Mouse (Mus musculus) right cerebral cortex, postnatal 25 days (tissue): ENCODE measurements around the gene Lysmd1.
"Not testable (repeated sequence)": the region's sequence is repeated elsewhere in the genome, so short reads cannot be mapped to it uniquely, and the experiment has no call there.

Experiments
- DNase-seq: peaks from one replicate; pipeline ENCODE4 v3.0.0; 2022

Gene Lysmd1

DNA sequence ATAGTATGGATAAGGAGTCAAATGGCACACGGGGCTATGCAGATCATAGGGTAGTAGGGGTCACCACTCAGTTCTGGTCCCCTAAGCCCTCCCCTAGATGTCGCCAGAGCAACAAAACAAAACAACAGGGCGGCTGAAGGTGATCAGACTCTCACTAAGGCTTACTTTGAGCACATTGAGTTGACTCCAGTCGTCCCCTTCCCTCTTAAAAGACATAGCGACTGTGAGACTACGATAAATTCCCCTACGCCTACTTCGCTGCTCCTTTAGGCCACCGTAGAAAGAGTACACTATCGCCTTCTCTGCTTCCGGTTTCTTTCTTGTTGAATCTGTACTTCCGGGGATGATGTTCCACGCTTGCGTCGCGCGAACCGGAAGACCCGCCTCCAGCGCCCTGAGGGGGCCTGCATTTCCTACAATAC lies at the start of gene Lysmd1, which contains the start of gene Scnm1:
Lysmd1 (plus strand) TSS at position 409 of the 422 bp plus-strand sequence.
Scnm1 (minus strand) TSS at position 332 of the 422 bp plus-strand sequence.
- peak; percentile 89 for DNase-seq

DNA sequence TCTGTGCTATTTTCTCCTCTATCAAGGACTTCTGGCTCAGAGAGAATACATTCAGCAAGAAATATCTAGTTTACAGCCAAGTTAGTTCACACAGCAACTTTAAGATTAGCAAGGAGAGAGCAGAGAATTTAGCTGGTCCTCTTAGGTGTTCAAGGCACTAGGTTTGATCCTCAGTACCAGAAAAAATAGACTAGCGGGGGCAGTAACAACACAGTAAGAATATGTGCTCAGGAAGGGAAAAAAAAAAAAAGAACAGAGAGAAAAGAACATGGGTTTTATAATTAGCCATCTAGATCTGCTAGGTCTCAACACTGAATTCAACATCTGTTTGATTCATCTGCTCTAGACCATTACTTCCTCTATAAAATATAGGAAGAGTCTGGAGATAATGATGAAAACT lies 45.8 kb upstream of the Lysmd1 start:
- DNase-seq: no peak

DNA sequence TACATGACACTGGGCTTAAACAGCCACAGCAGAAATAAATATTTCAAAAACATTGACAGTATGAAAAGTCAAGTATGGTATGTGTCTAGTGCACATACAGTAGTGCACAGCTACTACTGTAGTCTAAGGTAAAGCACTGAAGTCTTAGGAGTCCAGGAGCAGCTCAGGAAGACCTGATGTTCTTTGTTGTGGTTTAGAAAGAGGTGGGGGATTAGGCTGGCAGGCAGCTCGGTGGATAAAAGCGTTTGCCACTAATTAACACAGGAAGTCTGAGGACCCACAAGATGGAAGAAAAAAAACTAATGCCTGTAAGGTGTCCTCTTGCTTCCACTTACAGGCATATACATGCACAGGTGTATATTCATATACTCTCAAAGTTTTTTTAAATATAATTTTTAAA lies 33.0 kb upstream of the Lysmd1 start:
- DNase-seq: no peak

DNA sequence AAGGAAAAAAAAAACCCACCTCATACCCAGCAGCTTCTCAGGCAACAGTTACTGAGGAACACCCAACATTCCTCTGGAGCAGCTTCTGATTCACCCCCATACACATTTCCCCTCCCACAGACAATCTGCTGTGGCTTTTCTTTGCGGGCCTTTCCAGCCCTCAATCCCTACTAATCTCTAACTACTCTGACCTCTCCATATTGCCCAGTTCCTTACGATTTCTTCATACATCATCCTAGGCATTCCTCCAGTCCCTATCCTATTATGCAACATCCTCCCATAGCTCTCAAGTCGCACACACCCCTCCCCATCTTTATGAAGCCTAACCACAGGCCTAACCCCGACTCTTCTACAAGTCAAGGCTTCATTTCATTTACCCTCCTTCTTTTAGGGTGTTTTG lies 28.8 kb upstream of the Lysmd1 start:
- DNase-seq: peak; percentile 59

DNA sequence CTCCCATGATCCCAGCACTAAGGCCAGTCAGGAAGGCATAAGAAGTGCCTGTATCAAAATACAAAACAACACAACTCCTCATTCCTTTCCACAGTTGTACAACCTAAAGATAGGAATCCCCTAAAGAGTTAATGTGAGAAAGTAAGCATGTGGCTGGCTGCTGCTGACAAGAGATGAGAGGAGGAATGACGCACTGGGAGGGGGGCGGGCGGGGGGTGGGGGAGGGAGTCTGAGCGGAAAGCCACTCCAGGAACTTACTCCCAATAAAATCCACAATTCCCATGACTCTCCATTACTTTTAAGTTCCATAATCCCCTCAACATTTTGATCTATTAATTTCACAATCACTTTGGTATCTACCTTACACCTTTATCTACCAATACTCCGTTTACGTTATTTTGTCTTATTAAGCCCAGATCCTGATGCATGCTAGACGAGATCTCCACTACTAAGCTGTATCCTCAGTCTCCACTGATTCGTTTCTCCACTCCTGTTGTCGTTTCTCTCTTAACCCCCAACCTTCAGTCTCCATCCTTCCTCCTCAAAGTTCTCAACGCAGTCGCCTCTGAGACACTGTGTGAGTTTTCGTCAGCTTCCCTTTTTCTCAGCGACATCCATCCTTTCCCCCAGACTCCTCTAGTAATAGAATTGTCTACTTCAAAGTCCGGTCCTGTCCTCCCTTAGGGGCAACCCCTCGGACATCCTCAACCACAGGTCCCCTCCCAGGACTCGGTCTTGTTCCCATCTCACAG lies 28.1 kb upstream of the Lysmd1 start:
- no peak for DNase-seq

DNA sequence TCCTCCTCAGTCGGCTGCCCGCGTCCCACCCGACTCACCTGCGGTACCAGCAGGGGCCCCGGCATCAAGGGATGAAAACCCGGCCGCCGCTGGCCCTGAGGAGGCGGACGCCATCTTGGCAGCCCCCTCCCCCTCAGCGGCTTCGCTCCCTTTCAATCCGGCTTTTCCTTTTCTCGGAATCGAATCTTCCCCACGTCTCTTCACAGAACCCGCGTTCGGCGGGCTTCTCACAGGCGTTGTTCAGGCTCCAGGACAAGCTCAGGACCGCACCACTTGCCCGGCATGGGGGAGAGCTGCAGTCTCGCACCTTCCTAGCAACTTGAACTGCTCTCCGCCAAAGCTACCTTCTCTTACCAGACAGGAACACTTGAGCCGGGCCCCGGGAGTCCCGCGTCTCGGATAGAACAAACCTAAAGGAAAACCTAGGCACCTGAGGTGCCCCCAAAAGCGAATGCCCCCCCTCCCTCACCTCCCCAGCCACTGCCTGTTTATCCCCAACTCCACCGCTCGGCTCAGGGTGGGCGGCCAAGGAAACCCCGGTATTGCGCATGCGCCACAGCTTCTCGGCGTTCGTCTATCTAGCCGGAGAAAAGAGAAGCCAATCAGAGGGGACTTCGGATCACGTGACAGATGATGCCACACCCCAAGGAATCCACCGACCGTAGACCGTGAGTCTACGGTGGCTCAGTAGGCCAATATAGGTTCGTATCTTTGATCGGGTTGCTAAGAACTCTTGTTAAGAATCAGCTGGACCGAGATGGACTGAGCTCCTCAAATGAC lies 27.4 kb upstream of the Lysmd1 start, which contains the start of gene Pip5k1a:
Pip5k1a (minus strand) TSS at position 593 of the 780 bp plus-strand sequence.
- DNase-seq: peak; percentile 96

DNA sequence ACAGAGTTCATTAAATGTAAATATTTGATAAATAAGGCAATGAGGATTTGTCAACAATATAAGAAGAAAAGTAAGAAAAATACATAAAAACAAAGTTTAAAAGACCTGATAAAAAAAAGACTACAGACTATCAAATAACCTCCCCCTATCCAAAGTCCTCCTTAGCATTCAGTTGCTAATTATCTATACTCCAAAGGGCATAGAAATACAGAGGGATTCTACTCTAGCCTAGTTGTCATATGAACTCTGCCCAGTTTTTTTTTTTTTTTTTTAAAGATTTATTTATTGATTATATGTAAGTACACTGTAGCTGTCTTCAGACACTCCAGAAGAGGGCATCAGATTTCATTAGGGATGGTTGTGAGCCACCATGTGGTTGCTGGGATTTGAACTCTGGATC lies 26.6 kb upstream of the Lysmd1 start:
- DNase-seq: not testable (repeated sequence)

DNA sequence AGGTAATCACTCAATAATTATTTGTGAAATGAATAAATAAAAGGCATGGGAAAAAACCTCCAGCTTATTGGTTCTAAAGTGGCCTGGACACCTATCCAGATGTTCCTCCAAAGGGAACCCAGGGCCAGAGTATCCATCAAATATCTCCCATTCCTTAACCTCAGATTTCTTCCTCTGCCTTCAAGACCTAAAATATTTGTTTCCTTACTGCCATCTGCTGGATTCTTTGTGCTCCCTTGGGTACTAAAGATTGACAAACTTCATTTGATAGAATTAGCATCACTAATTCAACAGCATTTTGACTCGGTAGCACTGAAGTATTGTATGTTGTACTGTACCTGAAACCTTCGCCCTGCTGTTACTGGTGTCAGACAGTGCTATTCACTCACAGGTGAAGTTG lies 26.0 kb upstream of the Lysmd1 start:
- no peak for DNase-seq

DNA sequence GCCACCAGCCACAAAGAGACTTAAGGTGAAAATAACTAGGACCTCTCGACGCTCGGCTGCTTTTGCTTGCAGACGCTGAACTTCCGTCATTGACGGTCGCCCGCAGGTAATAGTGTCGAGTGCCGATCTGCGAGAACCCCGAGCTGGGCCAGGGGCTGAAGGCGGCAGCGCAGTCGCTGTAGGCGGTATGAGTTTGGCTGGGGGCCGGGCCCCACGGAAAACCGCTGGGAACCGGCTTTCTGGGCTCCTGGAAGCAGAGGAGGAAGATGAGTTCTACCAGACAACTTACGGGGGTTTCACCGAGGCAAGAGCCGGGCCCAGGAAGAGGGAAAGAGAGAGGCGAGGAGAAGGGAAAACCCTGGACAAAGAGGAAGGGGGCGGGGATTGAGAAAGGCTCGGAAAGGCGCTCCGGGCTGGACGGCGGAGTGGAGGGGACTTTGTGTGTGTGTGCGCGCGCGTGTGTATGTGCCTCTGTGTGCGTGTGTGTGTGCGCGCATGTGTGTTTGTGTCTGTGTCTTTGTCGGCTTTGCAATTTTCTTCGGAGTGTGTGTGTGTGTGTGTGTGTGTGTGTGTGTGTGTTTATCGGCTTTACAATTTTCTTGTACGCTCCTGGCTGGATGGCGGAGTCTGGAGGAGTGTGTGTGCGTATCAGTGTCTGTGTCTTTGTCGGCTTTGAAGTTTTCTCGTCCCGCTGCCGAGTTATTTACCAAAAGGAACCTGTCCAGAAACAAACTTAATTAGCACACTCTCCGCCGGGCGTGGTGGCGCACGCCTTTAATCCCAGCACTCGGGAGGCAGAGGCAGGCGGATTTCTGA lies 22.8 kb upstream of the Lysmd1 start, which contains the start of gene Vps72:
Vps72 (plus strand) TSS at position 112 of the 816 bp plus-strand sequence.
- peak; percentile 91 for DNase-seq

DNA sequence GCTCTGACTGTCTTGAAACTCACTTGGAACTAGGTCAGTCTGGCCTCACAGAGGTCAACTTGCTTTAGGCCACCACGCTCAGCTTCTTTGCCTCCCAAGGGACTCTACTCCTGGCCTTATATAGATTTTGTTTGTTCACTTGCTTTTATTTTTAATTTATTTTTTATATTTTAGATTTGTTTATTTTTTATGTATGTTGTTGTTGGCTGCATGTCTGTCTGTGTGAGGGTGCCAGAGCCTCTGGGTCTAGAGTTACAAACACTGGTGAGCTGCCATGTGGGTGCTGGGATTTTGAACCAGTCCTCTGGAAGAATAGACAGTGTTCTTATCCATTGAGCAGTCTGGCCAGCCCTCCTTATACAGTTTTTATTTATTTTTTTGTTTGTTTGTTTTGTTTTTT lies 21.1 kb upstream of the Lysmd1 start:
- no peak for DNase-seq

DNA sequence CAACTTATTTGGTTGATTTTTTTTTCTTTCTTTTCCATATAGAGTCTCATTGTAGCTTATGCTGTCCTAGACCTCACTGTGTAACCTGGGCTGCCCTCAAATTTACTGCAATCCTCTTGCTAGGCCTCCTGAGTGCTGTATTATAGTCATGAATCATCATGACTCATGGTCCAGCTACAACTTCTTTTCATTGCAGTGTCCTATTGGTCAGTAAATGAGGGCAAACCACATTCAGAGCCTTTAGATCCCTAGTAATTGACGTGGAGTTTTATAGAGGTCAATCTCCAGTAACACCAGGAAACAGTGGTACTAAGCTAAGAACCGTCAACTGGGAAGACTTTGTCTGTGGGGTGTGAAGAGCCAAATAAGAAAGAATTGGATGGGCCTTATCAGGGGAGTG lies 16.1 kb upstream of the Lysmd1 start:
- DNase-seq: no peak

DNA sequence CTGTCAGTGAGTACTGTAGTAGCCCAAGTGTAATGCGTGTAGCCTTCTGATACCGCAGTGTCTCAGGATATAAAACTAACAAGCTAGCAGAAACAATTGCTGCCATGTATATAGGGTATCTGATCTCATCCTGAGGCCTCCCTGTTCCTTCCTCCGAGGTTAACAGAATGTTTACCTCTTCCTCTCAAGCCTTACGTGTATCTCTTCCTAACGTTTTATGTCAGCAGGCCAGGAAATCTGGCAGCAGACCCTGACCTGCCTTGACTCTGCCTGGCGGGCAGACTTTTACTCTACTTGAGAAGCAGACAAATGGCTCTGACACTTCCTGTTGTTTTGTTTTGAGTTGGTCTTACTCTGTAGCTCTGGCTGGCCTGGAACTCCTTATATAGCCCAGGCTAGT lies 12.3 kb upstream of the Lysmd1 start:
- DNase-seq: no peak

DNA sequence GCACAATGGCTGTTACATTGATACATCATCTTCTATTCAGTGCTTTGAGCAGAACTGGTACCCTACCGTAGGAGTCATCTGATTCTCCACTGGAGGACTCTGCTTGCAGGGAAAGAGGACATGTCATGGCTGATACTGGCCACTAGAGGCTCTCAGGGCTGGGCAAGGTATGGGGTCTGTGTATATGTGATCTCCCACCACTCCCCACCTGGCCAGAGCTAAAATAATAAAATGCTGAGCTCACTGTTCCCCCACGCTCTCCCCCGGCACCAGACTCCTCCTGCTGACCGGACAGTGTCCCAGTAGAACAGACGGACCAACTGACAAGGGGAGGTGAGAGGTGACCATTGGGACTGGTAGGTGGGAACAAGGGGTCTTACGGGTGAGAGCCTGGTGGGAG lies 9.6 kb upstream of the Lysmd1 start, which contains the start of gene Tmod4:
Tmod4 (plus strand) TSS at position 231 of the 400 bp plus-strand sequence.
- no peak for DNase-seq

DNA sequence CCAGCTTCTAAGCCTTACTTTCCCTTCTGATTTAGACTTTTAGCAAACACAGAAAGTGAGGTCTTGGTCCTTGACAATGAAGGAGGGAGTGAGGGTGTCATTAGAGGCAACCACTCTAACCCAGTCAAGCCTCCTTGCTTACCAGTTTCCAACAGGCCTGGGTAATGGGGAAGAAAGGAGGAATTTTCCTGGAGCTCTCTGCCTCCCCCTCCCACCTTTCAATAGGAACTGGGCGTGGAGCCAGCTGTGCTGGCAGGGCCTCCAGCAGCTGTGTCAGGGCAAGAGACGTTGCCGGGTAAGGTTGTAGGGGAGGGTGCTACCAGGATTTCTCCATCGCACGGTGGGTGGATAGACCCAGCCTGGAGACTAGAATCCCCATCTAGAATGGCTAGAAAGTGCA lies 8.9 kb upstream of the Lysmd1 start:
- DNase-seq: no peak

DNA sequence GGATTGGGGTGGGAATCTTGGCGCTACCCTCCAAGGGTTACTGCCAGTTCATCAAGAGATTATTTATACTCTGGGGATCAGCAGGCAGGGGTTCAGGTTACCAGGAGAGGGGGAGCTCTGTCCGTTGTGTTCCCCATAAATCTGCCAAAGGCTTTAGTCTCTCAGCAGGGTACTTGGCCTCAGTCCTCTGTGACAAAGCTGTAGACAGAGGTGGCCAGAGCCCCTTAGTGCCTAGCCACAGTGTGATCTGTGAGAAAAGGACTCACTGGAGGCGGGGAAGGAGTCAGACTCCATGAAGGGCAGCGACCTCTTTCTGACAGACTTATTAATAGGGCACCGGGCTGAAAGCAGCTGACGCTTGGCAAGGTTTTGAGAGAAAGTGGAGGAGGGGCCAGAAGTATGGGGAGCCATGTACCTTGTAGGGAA lies 4.6 kb upstream of the Lysmd1 start:
- DNase-seq: no peak

DNA sequence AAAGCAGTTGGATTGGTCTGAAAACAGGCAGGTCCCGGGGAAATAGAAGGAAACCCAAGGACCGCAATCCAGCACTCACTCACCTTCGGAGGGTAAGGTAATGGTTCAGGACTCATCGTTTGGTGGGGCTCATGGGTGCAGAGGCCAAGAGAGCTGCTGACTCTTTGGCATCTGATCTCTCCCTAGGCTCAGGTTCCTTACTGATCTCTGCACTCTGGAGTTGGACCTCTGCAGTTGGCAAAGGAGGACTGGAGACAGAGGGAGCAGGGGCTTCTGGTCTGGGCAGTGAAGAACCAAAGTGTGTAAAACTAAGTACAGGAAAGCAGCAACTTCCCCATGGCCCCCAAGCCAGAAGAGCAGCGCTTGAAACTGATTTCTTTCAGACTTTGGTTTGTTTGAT lies 3.8 kb upstream of the Lysmd1 start:
- DNase-seq: no peak

DNA sequence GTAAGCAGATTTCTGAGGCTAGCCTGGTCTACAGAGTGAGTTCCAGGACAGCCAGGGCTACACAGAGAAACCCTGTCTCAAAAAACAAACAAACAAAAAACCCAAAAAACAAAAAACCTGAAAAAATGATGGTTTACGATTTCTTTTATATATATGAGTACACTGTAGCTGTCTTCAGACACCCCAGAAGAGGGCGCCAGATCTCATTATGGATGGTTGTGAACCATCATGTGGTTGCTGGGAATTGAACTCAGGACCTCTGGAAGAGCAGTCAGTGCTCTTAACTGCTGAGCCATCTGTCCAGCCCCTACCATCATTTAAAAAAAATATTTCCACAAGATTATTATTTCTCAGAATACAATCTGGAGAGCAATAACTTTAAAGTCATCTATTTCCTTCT lies 1.5 kb upstream of the Lysmd1 start:
- DNase-seq: not testable (repeated sequence)

DNA sequence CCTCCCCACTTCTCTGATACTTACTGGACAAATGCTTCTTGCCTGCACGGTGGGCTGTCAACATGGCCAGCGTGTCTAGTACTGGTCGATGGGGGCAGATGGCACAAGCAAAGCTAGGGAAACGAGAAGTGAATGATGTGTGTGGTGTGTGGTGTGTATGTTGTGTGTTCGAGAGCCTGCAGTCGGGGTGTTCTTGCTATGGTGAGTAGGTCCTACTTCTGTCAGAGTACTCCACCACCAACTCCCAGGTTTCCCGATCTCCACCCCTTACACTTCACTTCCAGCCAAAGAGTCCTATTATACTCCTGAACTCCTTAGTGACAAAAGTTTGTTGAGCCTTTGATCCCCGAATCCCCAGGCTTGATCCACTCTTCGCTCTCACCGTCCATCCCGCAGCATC lies 712 bp upstream of the Lysmd1 start:
- DNase-seq: no peak

DNA sequence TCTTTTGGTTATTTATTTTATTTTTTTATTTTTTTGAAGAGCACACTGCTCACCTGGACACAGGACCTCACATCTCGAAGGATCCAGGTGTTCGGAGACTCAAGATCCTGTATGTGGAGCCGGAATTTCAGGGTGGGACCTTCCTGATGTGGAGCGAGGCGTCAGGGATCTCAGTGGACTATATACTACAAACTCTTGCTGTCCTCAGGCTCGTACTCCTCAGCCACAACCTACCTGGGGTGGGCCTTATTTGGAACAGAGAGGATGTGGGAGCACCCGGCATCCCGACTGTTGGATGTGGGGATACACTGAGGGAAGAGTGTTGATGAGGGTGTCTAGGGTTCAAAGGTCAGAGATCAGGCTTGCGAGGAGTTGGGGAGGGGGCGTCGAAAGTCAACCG lies 245 bp downstream of the Lysmd1 start:
- not testable (repeated sequence) for DNase-seq

DNA sequence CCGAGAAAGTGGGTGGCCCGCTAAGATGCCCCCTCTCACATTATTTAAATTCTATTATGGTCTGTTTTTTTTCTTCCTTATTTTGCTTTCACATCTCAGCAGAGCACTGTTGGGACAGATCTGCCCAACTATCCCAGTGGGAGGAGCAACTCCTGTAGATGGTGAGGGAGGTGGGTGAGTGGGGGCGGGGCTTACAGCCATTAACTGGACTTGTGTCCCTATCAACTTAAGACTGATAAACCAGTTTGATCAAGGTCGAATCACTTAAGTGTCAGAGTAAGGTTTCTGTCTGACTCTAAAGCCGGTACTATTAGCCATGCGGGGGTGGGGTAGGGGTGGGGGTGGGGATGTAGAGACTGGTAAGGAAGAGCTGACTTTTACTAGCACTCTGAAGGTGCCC lies 1.1 kb downstream of the Lysmd1 start:
- no peak for DNase-seq

DNA sequence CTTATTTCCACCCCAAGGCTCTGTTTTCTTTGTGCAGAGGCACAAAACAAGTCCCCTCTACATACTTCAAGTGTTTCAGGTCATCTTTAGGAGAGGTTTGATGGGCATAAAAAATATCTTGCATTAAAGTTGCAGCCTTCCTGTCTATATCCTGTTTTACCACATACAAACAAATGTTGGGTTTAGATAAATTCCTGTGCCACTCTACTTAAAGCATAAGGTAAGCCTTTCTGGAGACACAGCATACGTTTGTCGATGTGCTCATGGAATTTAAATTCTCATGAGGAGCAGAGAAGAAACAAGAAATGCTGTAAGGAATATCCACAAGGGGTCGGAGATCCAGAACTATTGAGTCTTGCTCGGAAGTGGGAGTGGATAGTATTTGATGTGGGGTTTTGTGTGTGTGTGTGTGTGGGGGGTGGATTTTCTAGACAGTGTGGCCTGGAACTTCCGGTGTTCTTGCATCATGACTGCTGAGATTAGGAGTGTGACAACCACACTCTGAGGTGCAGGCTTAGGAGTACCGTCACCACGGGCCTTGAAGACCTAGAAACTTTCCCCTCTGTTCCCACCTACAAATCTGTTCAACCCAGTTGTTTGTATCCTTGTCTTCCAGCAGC lies 1.7 kb downstream of the Lysmd1 start:
- DNase-seq: no peak

DNA sequence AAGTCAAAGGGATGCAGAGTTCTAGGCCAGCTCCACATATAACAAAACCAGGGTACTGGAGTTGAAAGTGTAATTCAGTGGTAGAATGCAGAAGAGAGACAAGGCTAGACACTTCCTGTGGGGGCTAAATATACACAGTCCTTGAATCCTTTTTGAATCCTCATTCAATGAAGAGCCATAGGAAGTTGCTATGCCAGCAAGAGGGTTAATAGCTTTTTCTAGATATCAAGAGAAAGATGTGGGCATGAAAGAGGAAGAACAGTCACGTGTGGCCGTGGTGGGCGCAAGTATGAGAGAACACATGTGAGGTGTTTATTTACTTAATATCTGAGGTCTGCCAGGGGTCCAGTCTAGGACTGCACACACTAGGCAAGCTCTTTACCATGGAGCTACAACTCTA lies 2.4 kb downstream of the Lysmd1 start:
- DNase-seq: no peak
